Mouse (Mus musculus): ENCODE measurements at regions not wholly inside any gene's neighbourhood (a gene's known extent, or its start where the extent isn't known, plus 50 kb on each side); places are given as distances from the start of the nearest gene placed in this dataset.

- H3K4me2 ChIP-seq (ENCODE audit: low read depth) = peak overlapping the region; percentile 24
- H3K36me3 ChIP-seq (ENCODE audit: control insufficient read depth, insufficient read depth) = no peaks in the 10 kb centered on the region
- TF ChIP-seq SRF (IDR thresholded peaks at IDR 0.05; ENCODE audit: control insufficient read depth, insufficient read length, low read depth) (no peak), MYOD1 (IDR thresholded peaks at IDR 0.05; ENCODE audit: control insufficient read depth in 1 of 3, insufficient read length in 2 of 3, low read depth in 2 of 3) (peak in 2 of 3 experiments; percentile 81 to 86), TCF12 (IDR thresholded peaks at IDR 0.05; ENCODE audit: insufficient read depth, poor library complexity, severe bottlenecking) (no peak), POLR2AphosphoS2 (IDR thresholded peaks at IDR 0.05; ENCODE audit: insufficient read length, low read depth) (no peak), MAX (IDR thresholded peaks at IDR 0.05; ENCODE audit: low read depth) (no peak), USF1 (IDR thresholded peaks at IDR 0.05; ENCODE audit: low read depth) (no peak), REST (IDR thresholded peaks at IDR 0.05; ENCODE audit: insufficient read depth, insufficient read length) (no peak), CEBPB (IDR thresholded peaks at IDR 0.05; ENCODE audit: insufficient read depth, poor library complexity, severe bottlenecking) (no peak), MYOG (IDR thresholded peaks at IDR 0.05; ENCODE audit: control insufficient read depth in 1 of 3, insufficient read depth in 1 of 3, insufficient read length in 2 of 3, low read depth in 2 of 3) (peak in 2 of 3 experiments; percentile 24 to 54), E2F4 (IDR thresholded peaks at IDR 0.05; ENCODE audit: insufficient read depth) (no peak), POLR2A (IDR thresholded peaks at IDR 0.05; ENCODE audit: insufficient read length, low read depth) (no peak), TCF3 (IDR thresholded peaks at IDR 0.05; ENCODE audit: insufficient read length, low read depth) (no peak)
- no peaks in the 10 kb centered on the region for H3K27me3 ChIP-seq (ENCODE audit: control insufficient read depth, insufficient read depth, insufficient read length)
- H3ac ChIP-seq (ENCODE audit: control insufficient read depth, insufficient read length) = no peak overlapping the region
- no peak overlapping the region for H3K4me3 ChIP-seq
- H3K79me2 ChIP-seq (ENCODE audit: control insufficient read depth, insufficient read depth) = no peaks in the 10 kb centered on the region
These were observed 330.6 kb upstream of the Mki67 start for GRCm38 (mm10) chr7:136046645-136047363.

- no peak overlapping the region for H3ac ChIP-seq (ENCODE audit: control insufficient read depth, insufficient read length)
- no peak overlapping the region for H3K4me3 ChIP-seq
- TF ChIP-seq POLR2A (IDR thresholded peaks at IDR 0.05; ENCODE audit: insufficient read length, low read depth) (no peak), MAX (IDR thresholded peaks at IDR 0.05; ENCODE audit: low read depth) (no peak), SRF (IDR thresholded peaks at IDR 0.05; ENCODE audit: control insufficient read depth, insufficient read length, low read depth) (no peak), MYOG (IDR thresholded peaks at IDR 0.05; ENCODE audit: control insufficient read depth in 1 of 3, insufficient read depth in 1 of 3, insufficient read length in 2 of 3, low read depth in 2 of 3) (no peak), USF1 (IDR thresholded peaks at IDR 0.05; ENCODE audit: low read depth) (no peak), TCF3 (IDR thresholded peaks at IDR 0.05; ENCODE audit: insufficient read length, low read depth) (no peak), CEBPB (IDR thresholded peaks at IDR 0.05; ENCODE audit: insufficient read depth, poor library complexity, severe bottlenecking) (no peak), REST (IDR thresholded peaks at IDR 0.05; ENCODE audit: insufficient read depth, insufficient read length) (no peak)
- peak overlapping the region; percentile 24 for H3K4me2 ChIP-seq (ENCODE audit: low read depth)
- H3K79me2 ChIP-seq (ENCODE audit: control insufficient read depth, insufficient read depth) = no peaks in the 10 kb centered on the region
- H3K36me3 ChIP-seq (ENCODE audit: control insufficient read depth, insufficient read depth) = no peaks in the 10 kb centered on the region
- no peaks in the 10 kb centered on the region for H3K27me3 ChIP-seq (ENCODE audit: control insufficient read depth, insufficient read depth, insufficient read length)
These were observed 331.3 kb upstream of the Mki67 start for GRCm38 (mm10) chr7:136047364-136047945.

GRCm38 (mm10) chr7:136048925-136049586, 332.9 kb upstream of the Mki67 start:
- TF ChIP-seq E2F4 (IDR thresholded peaks at IDR 0.05; ENCODE audit: insufficient read depth) = no peak
- no peak for TF ChIP-seq SRF (IDR thresholded peaks at IDR 0.05; ENCODE audit: control insufficient read depth, insufficient read length, low read depth)
- peak in 2 of 3 experiments; percentile 84 to 85 for TF ChIP-seq MYOD1 (IDR thresholded peaks at IDR 0.05; ENCODE audit: control insufficient read depth in 1 of 3, insufficient read length in 2 of 3, low read depth in 2 of 3)
- TF ChIP-seq CEBPB (IDR thresholded peaks at IDR 0.05; ENCODE audit: insufficient read depth, poor library complexity, severe bottlenecking) = 0 out of 2 replicates have a peak, but pooled peaks have one; percentile 24
- peak in 1 of 3 experiments; percentile 32 for TF ChIP-seq MYOG (IDR thresholded peaks at IDR 0.05; ENCODE audit: control insufficient read depth in 1 of 3, insufficient read depth in 1 of 3, insufficient read length in 2 of 3, low read depth in 2 of 3)
- H3K27me3 ChIP-seq (ENCODE audit: control insufficient read depth, insufficient read depth, insufficient read length) = no peaks in the 10 kb centered on the region
- no peaks in the 10 kb centered on the region for H3K36me3 ChIP-seq (ENCODE audit: control insufficient read depth, insufficient read depth)
- no peak overlapping the region for H3K4me2 ChIP-seq (ENCODE audit: low read depth)
- no peak overlapping the region for H3ac ChIP-seq (ENCODE audit: control insufficient read depth, insufficient read length)
- no peaks in the 10 kb centered on the region for H3K79me2 ChIP-seq (ENCODE audit: control insufficient read depth, insufficient read depth)
- H3K4me3 ChIP-seq = no peak overlapping the region

GRCm38 (mm10) chr7:136049587-136049930, 333.4 kb upstream of the Mki67 start:
- no peak overlapping the region for H3K4me2 ChIP-seq (ENCODE audit: low read depth)
- no peaks in the 10 kb centered on the region for H3K79me2 ChIP-seq (ENCODE audit: control insufficient read depth, insufficient read depth)
- H3K36me3 ChIP-seq (ENCODE audit: control insufficient read depth, insufficient read depth) = no peaks in the 10 kb centered on the region
- H3K4me3 ChIP-seq = no peak overlapping the region
- no peak overlapping the region for H3ac ChIP-seq (ENCODE audit: control insufficient read depth, insufficient read length)
- TF ChIP-seq MYOG (IDR thresholded peaks at IDR 0.05; ENCODE audit: control insufficient read depth in 1 of 3, insufficient read depth in 1 of 3, insufficient read length in 2 of 3, low read depth in 2 of 3) (no peak), POLR2A (IDR thresholded peaks at IDR 0.05; ENCODE audit: insufficient read length, low read depth) (no peak), TCF12 (IDR thresholded peaks at IDR 0.05; ENCODE audit: insufficient read depth, poor library complexity, severe bottlenecking) (no peak), POLR2AphosphoS2 (IDR thresholded peaks at IDR 0.05; ENCODE audit: insufficient read length, low read depth) (no peak), CEBPB (IDR thresholded peaks at IDR 0.05; ENCODE audit: insufficient read depth, poor library complexity, severe bottlenecking) (no peak), USF1 (IDR thresholded peaks at IDR 0.05; ENCODE audit: low read depth) (no peak), MYOD1 (IDR thresholded peaks at IDR 0.05; ENCODE audit: control insufficient read depth in 1 of 3, insufficient read length in 2 of 3, low read depth in 2 of 3) (no peak), SRF (IDR thresholded peaks at IDR 0.05; ENCODE audit: control insufficient read depth, insufficient read length, low read depth) (no peak), E2F4 (IDR thresholded peaks at IDR 0.05; ENCODE audit: insufficient read depth) (no peak), MAX (IDR thresholded peaks at IDR 0.05; ENCODE audit: low read depth) (no peak), REST (IDR thresholded peaks at IDR 0.05; ENCODE audit: insufficient read depth, insufficient read length) (no peak)
- no peaks in the 10 kb centered on the region for H3K27me3 ChIP-seq (ENCODE audit: control insufficient read depth, insufficient read depth, insufficient read length)

All from myocyte (in vitro differentiated cells).